Mouse (Mus musculus) liver, adult 2 months (tissue): Measurements from ENCODE around the gene Nfatc4. TPM values are rescaled to one million over a fixed set of nuclear protein-coding genes. Genes with fewer than 3 reads are reported as not detected.
A peak's percentile ranks its signal among the peaks of the same experiment; 100 is the strongest.

Experiments
- DNase-seq: peaks from one replicate; pipeline ENCODE4 v3.0.0-alpha.2; 2011; ENCODE audit warnings: low read depth, low spot score; ENCODE audit errors: extremely low read depth
- H3K27ac ChIP-seq: fragments of 200-500 bp; replicated peaks from 2 replicates; pipeline ENCODE4 v1.5.1; 2012; ENCODE audit warnings: low read depth, mild to moderate bottlenecking, control low read depth, inconsistent platforms, low read length; ENCODE audit not compliant: insufficient read depth
- H3K27me3 ChIP-seq: fragments of 200-500 bp; 2 replicates; pipeline ENCODE4 v1.6.1; 2012; ENCODE audit warnings: mild to moderate bottlenecking, moderate library complexity, low read length, inconsistent platforms; ENCODE audit not compliant: control insufficient read depth, insufficient read depth
- H3K36me3 ChIP-seq: fragments of 200-500 bp; 2 replicates; pipeline ENCODE4 v1.6.1; 2012; ENCODE audit warnings: low read length, inconsistent platforms; ENCODE audit not compliant: control insufficient read depth, insufficient read depth
- H3K4me1 ChIP-seq: fragments of 200-500 bp; 2 replicates; pipeline ENCODE4 v1.6.1; 2011; ENCODE audit warnings: low read length; ENCODE audit not compliant: control insufficient read depth, insufficient read depth
- H3K4me3 ChIP-seq: fragments of 200-500 bp; 2 replicates; pipeline ENCODE4 v1.5.1; 2011; ENCODE audit warnings: low read depth, mild to moderate bottlenecking, control low read depth, low read length, moderate library complexity; ENCODE audit not compliant: insufficient read depth
- H3K79me2 ChIP-seq: fragments of 200-500 bp; 2 replicates; pipeline ENCODE4 v1.6.1; 2012; ENCODE audit warnings: inconsistent platforms, mild to moderate bottlenecking, low read length, moderate library complexity; ENCODE audit not compliant: control insufficient read depth, insufficient read depth
- H3K9ac ChIP-seq: fragments of 200-500 bp; 2 replicates; pipeline ENCODE4 v1.6.1; 2012; ENCODE audit warnings: low read depth, mild to moderate bottlenecking, control low read depth, inconsistent platforms, low read length
- CTCF ChIP-seq: fragments of 200-500 bp; IDR thresholded peaks from 2 replicates; pipeline ENCODE4 v1.5.1; 2011; ENCODE audit warnings: low read depth, low read length, control low read depth
- POLR2A ChIP-seq: fragments of 200-500 bp; IDR thresholded peaks from 2 replicates; pipeline ENCODE4 v1.6.1; 2011; ENCODE audit warnings: low read length, control low read depth; ENCODE audit not compliant: insufficient read depth; ENCODE audit errors: extremely low read depth
- WGBS: fragments of 180-500 bp; shearing (Covaris S2); methylation state at CpG from one replicate; pipeline ENCODE4 v1.1.7; 2018; 5-methylcytosine and 5-hydroxymethylcytosine counted together
- polyA plus RNA-seq: library from polyadenylated mRNA; depleted of rRNA; stranded (reverse); fragments of >200 nt; gene quantifications from 2 replicates; pipeline ENCODE4 v1.2.3, GENCODE M21; 2012
- total RNA-seq: library from RNA; depleted of rRNA; stranded (reverse); fragments of >200 nt; gene quantifications from 2 replicates; pipeline ENCODE4 v1.2.3, GENCODE M21; 2014

Nfatc4 gene
- total and polyA plus RNA-seq, 2 experiments, result 0.18 to 0.43 TPM

- Histone ChIP-seq H3K4me3 (peak overlapping the region; percentile 26; the same call in 1 of the 2 replicates), H3K9ac (no peak overlapping the region), H3K79me2 (no peaks in the 10 kb centered on the region), H3K27ac (no peak overlapping the region), H3K36me3 (no peaks in the 10 kb centered on the region), H3K27me3 (no peaks in the 10 kb centered on the region), H3K4me1 (no peaks in the 10 kb centered on the region)
- peak; percentile 30 for DNase-seq
- WGBS, result 30% methylated on average over 16 of the region's 16 CpGs
- TF ChIP-seq POLR2A, result no peak
- TF ChIP-seq CTCF, result no peak
These were observed 8.1 kb upstream of the Nfatc4 start for GRCm38 (mm10) chr14:55814885-55815284.

DNA sequence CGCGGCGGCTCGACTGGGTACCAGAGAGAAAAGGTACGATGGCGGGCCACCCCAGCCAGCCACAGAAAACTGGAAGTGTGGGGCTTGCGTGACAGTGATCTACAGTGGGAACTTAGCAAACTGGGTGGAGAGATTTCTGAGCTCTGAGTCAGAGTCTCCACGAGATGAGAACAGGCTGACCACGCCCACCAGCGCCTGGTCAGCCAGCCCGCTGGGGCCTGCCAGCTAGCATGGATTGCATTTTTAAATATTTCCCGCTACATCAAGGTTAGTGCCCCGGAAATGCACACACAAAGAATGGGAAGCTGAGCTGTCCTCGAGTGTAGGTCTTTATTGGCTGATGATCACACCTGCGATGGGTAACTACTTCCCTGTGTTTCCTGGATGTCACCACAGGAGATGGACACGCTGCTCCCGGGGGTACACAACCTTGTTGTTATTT is 7.6 kb upstream of the Nfatc4 start:
- H3K27me3 ChIP-seq, result no peaks in the 10 kb centered on the region
- no peaks in the 10 kb centered on the region for H3K36me3 ChIP-seq
- no peaks in the 10 kb centered on the region for H3K79me2 ChIP-seq
- TF ChIP-seq POLR2A (no peak), CTCF (no peak)
- no peak for DNase-seq
- no peaks in the 10 kb centered on the region for H3K4me1 ChIP-seq
- no peak overlapping the region for H3K27ac ChIP-seq
- no peak overlapping the region for H3K9ac ChIP-seq
- peak overlapping the region; percentile 26; the same call in 1 of the 2 replicates for H3K4me3 ChIP-seq
- WGBS, result 20% methylated on average over 17 of the region's 17 CpGs

- no peaks in the 10 kb centered on the region for H3K79me2 ChIP-seq
- 88% methylated on average over 7 of the region's 7 CpGs for WGBS
- H3K4me1 ChIP-seq, result no peaks in the 10 kb centered on the region
- H3K36me3 ChIP-seq, result no peaks in the 10 kb centered on the region
- H3K4me3 ChIP-seq, result no peak overlapping the region
- no peak for TF ChIP-seq CTCF
- TF ChIP-seq POLR2A, result no peak
- H3K27me3 ChIP-seq, result no peaks in the 10 kb centered on the region; the same call in 1 of the 2 replicates
- no peak for DNase-seq
- H3K27ac ChIP-seq, result no peak overlapping the region
- H3K9ac ChIP-seq, result no peak overlapping the region
These were observed 3.0 kb upstream of the Nfatc4 start for GRCm38 (mm10) chr14:55819845-55820405.

GRCm38 (mm10) chr14:55820576-55820975 is 2.4 kb upstream of the Nfatc4 start:
- no peak overlapping the region for H3K9ac ChIP-seq
- TF ChIP-seq CTCF (no peak), POLR2A (no peak)
- no peaks in the 10 kb centered on the region for H3K4me1 ChIP-seq
- no peaks in the 10 kb centered on the region for H3K36me3 ChIP-seq
- peaks cover 4% of the 10 kb centered on the region; the same call in 1 of the 2 replicates for H3K27me3 ChIP-seq
- no peak overlapping the region for H3K27ac ChIP-seq
- no peaks in the 10 kb centered on the region for H3K79me2 ChIP-seq
- H3K4me3 ChIP-seq, result no peak overlapping the region
- no peak for DNase-seq
- WGBS, result 89% methylated on average over 9 of the region's 9 CpGs

DNA sequence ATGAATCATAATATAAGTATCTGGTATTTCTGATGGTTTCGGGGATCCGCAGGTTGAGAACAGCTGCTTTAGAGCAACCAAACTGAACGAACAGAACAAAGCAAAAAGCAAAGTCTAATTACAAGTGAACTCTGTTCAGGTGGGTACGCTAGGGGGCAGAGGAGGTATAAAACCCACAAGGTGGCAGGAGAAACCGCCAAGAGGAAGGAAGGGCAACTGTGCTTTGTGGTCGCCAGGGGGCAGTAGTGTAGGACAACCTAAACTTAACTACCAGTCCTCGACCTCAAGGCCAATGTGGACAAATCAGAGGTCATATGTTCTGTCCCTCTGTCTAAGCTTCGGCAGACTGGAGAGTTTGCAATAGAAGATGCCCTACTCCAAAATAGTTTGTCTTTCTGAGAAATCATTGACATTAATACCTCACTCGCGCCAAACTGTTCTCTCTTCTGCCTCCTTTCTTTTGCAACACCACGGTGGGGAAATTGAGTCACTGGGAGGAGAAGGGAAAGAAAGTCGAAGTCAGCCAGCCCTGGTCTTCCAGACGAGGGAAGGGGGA is 431 bp upstream of the Nfatc4 start:
- H3K79me2 ChIP-seq, result no peaks in the 10 kb centered on the region
- TF ChIP-seq CTCF, result peak; percentile 91
- no peak for TF ChIP-seq POLR2A
- H3K4me1 ChIP-seq, result no peaks in the 10 kb centered on the region
- no peak overlapping the region for H3K4me3 ChIP-seq
- DNase-seq, result peak; percentile 78
- H3K9ac ChIP-seq, result no peak overlapping the region
- no peaks in the 10 kb centered on the region for H3K36me3 ChIP-seq
- WGBS, result 7% methylated on average over 13 of the region's 13 CpGs
- H3K27ac ChIP-seq, result no peak overlapping the region
- H3K27me3 ChIP-seq, result peaks cover 4% of the 10 kb centered on the region; the same call in 1 of the 2 replicates

DNA sequence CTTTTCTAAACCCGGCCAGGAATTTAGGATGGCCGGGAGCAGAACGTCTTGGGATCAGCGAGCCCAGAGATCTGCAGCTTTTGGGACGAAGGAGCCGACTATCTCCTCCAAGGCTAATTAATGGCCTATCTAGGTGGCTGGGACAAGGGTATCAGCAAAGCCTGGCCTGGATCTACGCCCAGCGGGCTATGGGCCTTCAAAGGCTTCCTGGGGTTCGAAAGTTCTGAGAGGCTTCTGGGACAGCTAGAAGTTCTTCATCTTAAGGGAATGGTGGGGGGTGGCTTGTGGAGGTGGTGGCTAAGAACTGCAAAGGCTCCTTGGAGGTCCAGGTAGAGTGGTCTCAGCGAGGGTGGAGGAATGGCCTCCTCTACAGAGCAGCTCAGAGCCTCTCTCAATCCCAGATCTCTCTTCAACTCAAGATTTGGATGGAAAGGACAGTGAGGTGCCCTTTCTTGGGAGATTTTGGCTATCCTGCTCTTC is 1.1 kb downstream of the Nfatc4 start:
- H3K9ac ChIP-seq, result no peak overlapping the region
- no peak overlapping the region for H3K4me3 ChIP-seq
- H3K27me3 ChIP-seq, result peaks cover 4% of the 10 kb centered on the region; the same call in 1 of the 2 replicates
- no peak for DNase-seq
- no peaks in the 10 kb centered on the region for H3K4me1 ChIP-seq
- H3K79me2 ChIP-seq, result no peaks in the 10 kb centered on the region
- no peak overlapping the region for H3K27ac ChIP-seq
- TF ChIP-seq POLR2A, result no peak
- TF ChIP-seq CTCF, result no peak
- no peaks in the 10 kb centered on the region for H3K36me3 ChIP-seq
- 53% methylated on average over 10 of the region's 10 CpGs for WGBS
